ENCODE assay signal across 8 mouse cellular contexts in the genomic region with DNA sequence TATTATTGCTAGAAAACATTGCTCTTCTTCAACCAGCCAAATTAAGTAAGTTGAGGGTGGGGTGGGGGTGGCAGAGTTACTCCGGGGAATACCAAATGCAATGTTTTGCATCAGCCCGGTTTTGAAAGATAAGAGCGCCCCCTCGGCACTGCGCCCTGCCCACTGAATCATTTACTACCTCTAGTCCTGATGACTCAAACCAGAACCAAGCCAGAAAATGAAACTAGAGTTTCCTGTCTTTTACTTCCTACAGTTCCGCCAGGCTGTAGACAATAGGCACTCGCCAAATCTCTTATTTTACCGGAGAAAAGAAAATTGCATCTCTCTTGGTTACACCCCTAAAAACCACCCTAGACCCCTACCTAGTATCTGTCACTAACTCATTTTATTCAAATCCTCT. TPM values are rescaled to one million over a fixed set of nuclear protein-coding genes. Genes with fewer than 3 reads are reported as not detected.
A peak's percentile ranks its signal among the peaks of the same experiment; 100 is the strongest.
DNase-seq lines count a peak whose midpoint lies in the region; ATAC-seq lines count a peak whose summit lies in the region.

No protein-coding gene starts in this region.

- peak overlapping the region; percentile 69 for H3K4me3 ChIP-seq in intestine, embryonic 14.5 days (ENCODE audit: low read depth, low read length)
- peak overlapping the region; percentile 97 for H3K4me3 ChIP-seq in megakaryocyte, embryonic 14.5 days (replicated peaks)

- WGBS in intestine, embryonic 14.5 days = 4% methylated on average over 8 of the region's 8 CpGs

- peaks cover 6% of the 10 kb centered on the region; the same call in 1 of the 2 replicates for H3K4me1 ChIP-seq in intestine, embryonic 14.5 days (replicated peaks; ENCODE audit: control insufficient read depth, insufficient read depth, low read length)
- H3K4me1 ChIP-seq in megakaryocyte, embryonic 14.5 days = peaks cover 36% of the 10 kb centered on the region

- H3K36me3 ChIP-seq in intestine, embryonic 14.5 days (ENCODE audit: control insufficient read depth, insufficient read depth, low read length) = 0 out of 2 replicates have a peak, but pooled peaks cover 2% of the 10 kb centered on the region
- peaks cover 39% of the 10 kb centered on the region for H3K36me3 ChIP-seq in megakaryocyte, embryonic 14.5 days (replicated peaks; ENCODE audit: low read length)

- ATAC-seq in intestine, embryonic 14.5 days (replicated peaks; ENCODE audit: low FRiP score, low TSS enrichment, low read depth) = peak; percentile 44

- no peaks in the 10 kb centered on the region for H3K9me3 ChIP-seq in intestine, embryonic 14.5 days (ENCODE audit: control insufficient read depth, low read length)
- H3K9me3 ChIP-seq in megakaryocyte, embryonic 14.5 days = no peaks in the 10 kb centered on the region

- H3K4me2 ChIP-seq in intestine, embryonic 14.5 days (ENCODE audit: low read length) = peak overlapping the region; percentile 60

- H3K27me3 ChIP-seq in intestine, embryonic 14.5 days (replicated peaks; ENCODE audit: control insufficient read depth, insufficient read depth, low read length) = no peaks in the 10 kb centered on the region
- no peaks in the 10 kb centered on the region for H3K27me3 ChIP-seq in megakaryocyte, embryonic 14.5 days (replicated peaks)

- peak overlapping the region; percentile 70 for H3K9ac ChIP-seq in intestine, embryonic 14.5 days (ENCODE audit: low read length)

- intact Hi-C loops in gastrocnemius, postnatal 14 days (cut with DNase I; ENCODE audit: low total_unique reads) = no loop called here
- intact Hi-C loops in left cerebral cortex, postnatal 14 days (cut with DNase I) = no loop called here

- peak overlapping the region; percentile 12 for H3K27ac ChIP-seq in intestine, embryonic 14.5 days (ENCODE audit: low read depth)

- DNase-seq in embryo, embryonic 11 days = peak; percentile 26
- DNase-seq in embryo, embryonic 10 days (ENCODE audit: low spot score) = no peak
- DNase-seq in cerebellum, adult 9-11 months = peak; percentile 47
- DNase-seq in gastrocnemius, postnatal 14 days = peak; percentile 34
- peak; percentile 59 for DNase-seq in intestine, embryonic 14.5 days (ENCODE audit: low spot score)
- DNase-seq in left cerebral cortex, postnatal 14 days (ENCODE audit: low spot score in 2 of 2) = peak; percentile 58
- peak; percentile 37 for DNase-seq in right cerebral cortex, postnatal 4 days

RNA-seq across cellular contexts. Expression of gene Lgals8, which starts 4.3 kb away (rescaled TPM):
- 10 to 100 TPM; 24.6 to 27.0 TPM for total RNA-seq in gastrocnemius, postnatal 14 days (2021)
- 27.3 and 28.2 TPM in 2 replicates for polyA plus RNA-seq in intestine, embryonic 14.5 days (2014; fragmentation: Nextera tagmentation; extraction: Ambion mirVana)
- 10 to 100 TPM; 23.1 to 23.8 TPM for total RNA-seq in left cerebral cortex, postnatal 14 days (2021)
- polyA plus RNA-seq in megakaryocyte, embryonic 14.5 days (2012; ENCODE audit: insufficient read depth, low replicate concordance) = 4.5 TPM in 1 of 2 replicates, not detected in the other

RNA-seq across cellular contexts. Expression of gene Edaradd, which starts 59.8 kb away (rescaled TPM):
- total RNA-seq in gastrocnemius, postnatal 14 days (2021) = under 1 TPM in 1 of 2 experiments, not detected in 1; 0.04 TPM
- 0.75 and 1.5 TPM in 2 replicates for polyA plus RNA-seq in intestine, embryonic 14.5 days (2014; fragmentation: Nextera tagmentation; extraction: Ambion mirVana)
- under 1 TPM; 0.18 to 0.25 TPM for total RNA-seq in left cerebral cortex, postnatal 14 days (2021)
- not detected in 2 replicates for polyA plus RNA-seq in megakaryocyte, embryonic 14.5 days (2012; ENCODE audit: insufficient read depth, low replicate concordance)
